Mouse (Mus musculus): ENCODE measurements around the gene Plcb3.

Gene Plcb3

GRCm38 (mm10) chr19:6920741-6921636 lies 55.3 kb downstream of the Plcb3 start:
- no peak for DNase-seq (ENCODE audit: inconsistent ontology term)

GRCm38 (mm10) chr19:6919876-6920740 lies 56.2 kb downstream of the Plcb3 start:
- DNase-seq (ENCODE audit: inconsistent ontology term): no peak

- no peak for DNase-seq (ENCODE audit: inconsistent ontology term)
These were observed 56.8 kb downstream of the Plcb3 start for GRCm38 (mm10) chr19:6919431-6919830.

- no peak for DNase-seq (ENCODE audit: inconsistent ontology term)
These were observed 57.9 kb downstream of the Plcb3 start for GRCm38 (mm10) chr19:6918321-6918720.

- DNase-seq (ENCODE audit: inconsistent ontology term): no peak
These were observed 59.8 kb downstream of the Plcb3 start for GRCm38 (mm10) chr19:6916496-6916895.

- no peak for DNase-seq (ENCODE audit: inconsistent ontology term)
These were observed 61.0 kb downstream of the Plcb3 start for GRCm38 (mm10) chr19:6915276-6915675.

- DNase-seq (ENCODE audit: inconsistent ontology term): no peak
These were observed 61.7 kb downstream of the Plcb3 start for GRCm38 (mm10) chr19:6914540-6914939.

GRCm38 (mm10) chr19:6913991-6914390 lies 62.3 kb downstream of the Plcb3 start:
- DNase-seq (ENCODE audit: inconsistent ontology term): no peak

GRCm38 (mm10) chr19:6913036-6913435 lies 63.2 kb downstream of the Plcb3 start:
- no peak for DNase-seq (ENCODE audit: inconsistent ontology term)

- DNase-seq (ENCODE audit: inconsistent ontology term): no peak
These were observed 63.9 kb downstream of the Plcb3 start for GRCm38 (mm10) chr19:6912205-6912970.

GRCm38 (mm10) chr19:6911101-6912074 lies 64.9 kb downstream of the Plcb3 start:
- DNase-seq (ENCODE audit: inconsistent ontology term): no peak

GRCm38 (mm10) chr19:6910306-6910705 lies 66.0 kb downstream of the Plcb3 start:
- DNase-seq (ENCODE audit: inconsistent ontology term): peak; percentile 72

- peak; percentile 97 for DNase-seq (ENCODE audit: inconsistent ontology term)
These were observed 66.6 kb downstream of the Plcb3 start, which contains the start of the genes Trmt112 and Prdx5 for GRCm38 (mm10) chr19:6909507-6910289. TSS of gene Trmt112 (plus strand) at chr19:6909698. TSS of gene Prdx5 (minus strand) at chr19:6910106.

- peak; percentile 68 for DNase-seq (ENCODE audit: inconsistent ontology term)
These were observed 67.2 kb downstream of the Plcb3 start for GRCm38 (mm10) chr19:6909021-6909420.

- DNase-seq (ENCODE audit: inconsistent ontology term): no peak
These were observed 68.3 kb downstream of the Plcb3 start for GRCm38 (mm10) chr19:6907811-6908540.

GRCm38 (mm10) chr19:6907094-6907493 lies 69.2 kb downstream of the Plcb3 start:
- DNase-seq (ENCODE audit: inconsistent ontology term): no peak

- DNase-seq (ENCODE audit: inconsistent ontology term): no peak
These were observed 70.1 kb downstream of the Plcb3 start for GRCm38 (mm10) chr19:6906199-6906598.

GRCm38 (mm10) chr19:6905498-6906159 lies 70.6 kb downstream of the Plcb3 start:
- no peak for DNase-seq (ENCODE audit: inconsistent ontology term)

All from Muller cell, postnatal 12 days (primary cell).